In the genomic region with DNA sequence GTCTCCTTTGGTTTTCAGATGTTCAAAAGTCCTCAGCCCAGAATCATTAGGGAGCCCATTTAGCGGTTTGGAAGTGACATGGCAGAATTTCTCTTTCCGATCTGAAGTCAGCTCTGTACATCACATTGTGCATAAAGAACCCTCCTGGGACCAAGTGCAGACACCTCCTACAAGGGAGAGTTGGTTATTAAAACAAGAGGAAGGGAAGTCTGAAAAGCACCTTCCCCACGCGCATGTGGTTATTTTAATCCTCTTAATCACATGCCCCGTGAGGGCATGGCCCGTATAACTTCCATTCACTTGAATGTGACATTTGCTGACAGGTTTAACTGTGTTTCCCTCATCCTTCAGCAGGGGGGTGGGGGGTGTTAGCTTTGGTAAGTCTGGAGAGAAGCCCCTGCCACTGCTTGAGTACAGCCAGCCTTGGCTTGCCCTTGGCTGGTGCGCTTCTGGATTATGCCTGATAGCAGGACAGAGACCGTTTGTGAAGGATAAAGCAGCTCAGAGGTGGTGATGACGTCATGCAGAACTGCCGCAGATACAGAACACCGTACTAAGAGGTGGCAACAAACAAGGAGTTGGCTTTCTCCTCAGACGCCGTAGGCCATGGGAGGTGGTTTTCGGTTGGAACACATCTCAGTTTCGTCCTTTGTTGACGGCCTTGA, we compare ENCODE assay signal across 1 mouse cellular context.
A peak's percentile ranks its signal among the peaks of the same experiment; 100 is the strongest.
TF ChIP-seq lines count a peak whose summit lies in the region.

No protein-coding gene starts in this region.

TF ChIP-seq in CH12.LX, 34 proteins besides CTCF, POLR2A, EP300 and RAD21 (continued from another document):
- TF ChIP-seq ZKSCAN1 (IDR thresholded peaks at IDR 0.05; ENCODE audit: borderline replicate concordance, low read depth, low read length): no peak
- TF ChIP-seq POLR2AphosphoS2 (IDR thresholded peaks at IDR 0.05; ENCODE audit: low read depth, low read length): no peak
- TF ChIP-seq ZC3H11A (IDR thresholded peaks at IDR 0.05; ENCODE audit: low read depth, low read length): no peak
- TF ChIP-seq CHD1 (IDR thresholded peaks at IDR 0.05; ENCODE audit: low read depth, low read length): no peak
- peak; percentile 78 for TF ChIP-seq MYC (IDR thresholded peaks at IDR 0.05; ENCODE audit: low read depth, low read length)
- TF ChIP-seq SMC3 (IDR thresholded peaks at IDR 0.05; ENCODE audit: low read depth, low read length): no peak
- TF ChIP-seq MAZ (IDR thresholded peaks at IDR 0.05; ENCODE audit: low read depth, low read length): no peak
- no peak for TF ChIP-seq UBTF (IDR thresholded peaks at IDR 0.05; ENCODE audit: low read depth, low read length)
- no peak for TF ChIP-seq GABPA (IDR thresholded peaks at IDR 0.05; ENCODE audit: insufficient replicate concordance, low read depth, low read length)
- TF ChIP-seq SIN3A (IDR thresholded peaks at IDR 0.05; ENCODE audit: low read length): no peak; the same call in 1 of the 2 replicates
- TF ChIP-seq JUND (conservative IDR thresholded peaks at IDR 0.05; ENCODE audit: low read depth, low read length): peak; percentile 80
- TF ChIP-seq E2F4 (IDR thresholded peaks at IDR 0.05; ENCODE audit: insufficient replicate concordance, low read depth, low read length): no peak
- TF ChIP-seq RCOR1 (conservative IDR thresholded peaks at IDR 0.05; ENCODE audit: low read depth, low read length): 0 out of 2 replicates have a peak, but pooled peaks have one; percentile 8
- no peak; the same call in 1 of the 2 replicates for TF ChIP-seq TBP (conservative IDR thresholded peaks at IDR 0.05; ENCODE audit: low read depth, low read length)
- TF ChIP-seq KAT2A (IDR thresholded peaks at IDR 0.05; ENCODE audit: insufficient replicate concordance, low read length): no peak
- peak; percentile 98 for TF ChIP-seq BHLHE40 (IDR thresholded peaks at IDR 0.05; ENCODE audit: low read depth, low read length)
- peak; percentile 16; the same call in 1 of the 2 replicates for TF ChIP-seq ZNF384 (IDR thresholded peaks at IDR 0.05; ENCODE audit: low read depth, low read length)
- no peak for TF ChIP-seq PAX5 (IDR thresholded peaks at IDR 0.05; ENCODE audit: low read length)
TF ChIP-seq in CH12.LX: peak in this region for 16.
